Mouse (Mus musculus) lung, embryonic 16.5 days (tissue): ENCODE results near the gene Sntg2. TPM values are rescaled to one million over a fixed set of nuclear protein-coding genes. Genes with fewer than 3 reads are reported as not detected.

Experiments used
- ATAC-seq: fragments of 200-750 bp; cut with Nextera tagmentation; 2 replicates; pipeline ENCODE4 v1.8.0; 2017; ENCODE audit warnings: low read depth, mild to moderate bottlenecking, moderate library complexity
- H3K27ac ChIP-seq: fragments of 300-500 bp; sonication (generic); 2 replicates; pipeline ENCODE4 v1.5.1; 2014; ENCODE audit warnings: mild to moderate bottlenecking, control low read depth, low read length
- H3K27me3 ChIP-seq: fragments of 300-500 bp; sonication (generic); 2 replicates; pipeline ENCODE4 v1.6.1; 2014; ENCODE audit warnings: low read depth, low read length, mixed read lengths; ENCODE audit not compliant: control insufficient read depth, insufficient read depth
- H3K36me3 ChIP-seq: fragments of 300-500 bp; sonication (generic); 2 replicates; pipeline ENCODE4 v1.6.1; 2014; ENCODE audit warnings: low read length; ENCODE audit not compliant: control insufficient read depth, insufficient read depth
- H3K4me1 ChIP-seq: fragments of 300-500 bp; sonication (generic); replicated peaks from 2 replicates; pipeline ENCODE4 v1.6.1; 2014; ENCODE audit warnings: low read length, mixed read lengths; ENCODE audit not compliant: control insufficient read depth, insufficient read depth
- H3K4me2 ChIP-seq: fragments of 300-500 bp; sonication (generic); 2 replicates; pipeline ENCODE4 v1.6.1; 2014; ENCODE audit warnings: low read depth, low read length, control low read depth
- H3K4me3 ChIP-seq: fragments of 300-500 bp; sonication (generic); 2 replicates; pipeline ENCODE4 v1.5.1; 2014; ENCODE audit warnings: mild to moderate bottlenecking, low read length, control low read depth
- H3K9ac ChIP-seq: fragments of 300-500 bp; sonication (generic); 2 replicates; pipeline ENCODE4 v1.6.1; 2014; ENCODE audit warnings: low read length, control low read depth
- H3K9me3 ChIP-seq: fragments of 300-500 bp; sonication (generic); 2 replicates; pipeline ENCODE4 v1.6.1; 2016; ENCODE audit warnings: low read length; ENCODE audit not compliant: control insufficient read depth
- WGBS: fragments of 180-500 bp; shearing (Covaris S2); extraction: QIAGEN DNeasy Blood & Tissue Kit; methylation state at CpG from one replicate; pipeline ENCODE4 v1.1.7; 2014; 5-methylcytosine and 5-hydroxymethylcytosine counted together
- polyA plus RNA-seq: library from polyadenylated mRNA; unstranded; fragments of >200 nt; fragmentation: Nextera tagmentation; extraction: Ambion mirVana; gene quantifications from 2 replicates; pipeline ENCODE4 v1.2.1, GENCODE M21; 2015

The Sntg2 gene
- polyA plus RNA-seq, 1 experiment from 2014 or later, result 11.5 TPM

GRCm38 (mm10) chr12:30362306-30362705 lies 10.9 kb downstream of the Sntg2 start:
- Histone ChIP-seq H3K9me3 (no peaks in the 10 kb centered on the region), H3K4me2 (no peak overlapping the region), H3K27me3 (no peaks in the 10 kb centered on the region), H3K36me3 (no peaks in the 10 kb centered on the region), H3K27ac (no peak overlapping the region), H3K4me3 (no peak overlapping the region), H3K9ac (no peak overlapping the region), H3K4me1 (no peaks in the 10 kb centered on the region)
- 59% methylated on average over 2 of the region's 2 CpGs for WGBS
- ATAC-seq, result no peak

- Histone ChIP-seq H3K27ac (no peak overlapping the region), H3K4me2 (no peak overlapping the region), H3K9ac (no peak overlapping the region), H3K4me3 (no peak overlapping the region), H3K4me1 (no peaks in the 10 kb centered on the region), H3K9me3 (no peaks in the 10 kb centered on the region), H3K36me3 (no peaks in the 10 kb centered on the region), H3K27me3 (no peaks in the 10 kb centered on the region)
- no peak for ATAC-seq
- WGBS, result 33% methylated on average over 6 of the region's 6 CpGs
Measured at GRCm38 (mm10) chr12:30357666-30358065, 15.5 kb downstream of the Sntg2 start.

GRCm38 (mm10) chr12:30352393-30352792 lies 20.8 kb downstream of the Sntg2 start:
- H3K4me1 ChIP-seq, result no peaks in the 10 kb centered on the region
- H3K36me3 ChIP-seq, result no peaks in the 10 kb centered on the region
- H3K27ac ChIP-seq, result no peak overlapping the region
- 55% methylated on average over 2 of the region's 2 CpGs for WGBS
- no peak for ATAC-seq
- H3K27me3 ChIP-seq, result no peaks in the 10 kb centered on the region
- no peak overlapping the region for H3K4me3 ChIP-seq
- H3K9ac ChIP-seq, result no peak overlapping the region
- no peak overlapping the region for H3K4me2 ChIP-seq
- no peaks in the 10 kb centered on the region for H3K9me3 ChIP-seq

- H3K4me2 ChIP-seq, result no peak overlapping the region
- no peak overlapping the region for H3K4me3 ChIP-seq
- H3K36me3 ChIP-seq, result no peaks in the 10 kb centered on the region
- no peak overlapping the region for H3K27ac ChIP-seq
- no peak for ATAC-seq
- H3K9me3 ChIP-seq, result no peaks in the 10 kb centered on the region
- no peaks in the 10 kb centered on the region for H3K4me1 ChIP-seq
- 53% methylated on average over 1 of the region's 1 CpGs for WGBS
- no peaks in the 10 kb centered on the region for H3K27me3 ChIP-seq
- no peak overlapping the region for H3K9ac ChIP-seq
Measured at GRCm38 (mm10) chr12:30348036-30348435, 25.1 kb downstream of the Sntg2 start.

- 79% methylated on average over 4 of the region's 4 CpGs for WGBS
Measured at GRCm38 (mm10) chr12:30347284-30347683, 25.9 kb downstream of the Sntg2 start.

GRCm38 (mm10) chr12:30344806-30345205 lies 28.4 kb downstream of the Sntg2 start:
- H3K27ac ChIP-seq, result no peak overlapping the region
- no peak overlapping the region for H3K4me2 ChIP-seq
- no peak overlapping the region for H3K4me3 ChIP-seq
- H3K4me1 ChIP-seq, result no peaks in the 10 kb centered on the region
- 0 out of 2 replicates have a peak, but pooled peaks have one; percentile 31 for ATAC-seq
- WGBS, result 29% methylated on average over 1 of the region's 1 CpGs
- no peaks in the 10 kb centered on the region for H3K36me3 ChIP-seq
- no peak overlapping the region for H3K9ac ChIP-seq
- no peaks in the 10 kb centered on the region for H3K9me3 ChIP-seq
- no peaks in the 10 kb centered on the region for H3K27me3 ChIP-seq

More at GRCm38 (mm10) chr12:30347284-30347683, 25.9 kb downstream of the Sntg2 start:
- Histone ChIP-seq H3K9me3 (no peaks in the 10 kb centered on the region), H3K27me3 (no peaks in the 10 kb centered on the region), H3K9ac (no peak overlapping the region), H3K27ac (no peak overlapping the region), H3K4me1 (no peaks in the 10 kb centered on the region), H3K36me3 (no peaks in the 10 kb centered on the region), H3K4me2 (no peak overlapping the region), H3K4me3 (no peak overlapping the region)
- ATAC-seq, result no peak

GRCm38 (mm10) chr12:30336301-30336700 lies 36.9 kb downstream of the Sntg2 start:
- Histone ChIP-seq H3K4me3 (no peak overlapping the region), H3K4me1 (no peaks in the 10 kb centered on the region), H3K27ac (no peak overlapping the region), H3K36me3 (no peaks in the 10 kb centered on the region), H3K9ac (no peak overlapping the region), H3K4me2 (no peak overlapping the region), H3K9me3 (no peaks in the 10 kb centered on the region), H3K27me3 (no peaks in the 10 kb centered on the region)
- no peak for ATAC-seq
- 74% methylated on average over 5 of the region's 5 CpGs for WGBS

GRCm38 (mm10) chr12:30334502-30334901 lies 38.7 kb downstream of the Sntg2 start:
- no peaks in the 10 kb centered on the region for H3K36me3 ChIP-seq
- 82% methylated on average over 2 of the region's 2 CpGs for WGBS
- H3K9me3 ChIP-seq, result no peaks in the 10 kb centered on the region
- no peak overlapping the region for H3K4me3 ChIP-seq
- no peak overlapping the region for H3K4me2 ChIP-seq
- no peaks in the 10 kb centered on the region for H3K27me3 ChIP-seq
- H3K27ac ChIP-seq, result no peak overlapping the region
- H3K9ac ChIP-seq, result no peak overlapping the region
- H3K4me1 ChIP-seq, result no peaks in the 10 kb centered on the region
- ATAC-seq, result no peak

- Histone ChIP-seq H3K4me3 (no peak overlapping the region), H3K27me3 (no peaks in the 10 kb centered on the region), H3K36me3 (no peaks in the 10 kb centered on the region), H3K4me1 (no peaks in the 10 kb centered on the region), H3K4me2 (no peak overlapping the region), H3K27ac (no peak overlapping the region), H3K9me3 (no peaks in the 10 kb centered on the region), H3K9ac (no peak overlapping the region)
- ATAC-seq, result peak; percentile 47; the same call in 1 of the 2 replicates
- WGBS, result 34% methylated on average over 2 of the region's 2 CpGs
Measured at GRCm38 (mm10) chr12:30317971-30318370, 55.2 kb downstream of the Sntg2 start.

GRCm38 (mm10) chr12:30313021-30313420 lies 60.2 kb downstream of the Sntg2 start:
- Histone ChIP-seq H3K27me3 (no peaks in the 10 kb centered on the region), H3K4me3 (no peak overlapping the region), H3K9ac (no peak overlapping the region), H3K36me3 (no peaks in the 10 kb centered on the region), H3K4me2 (no peak overlapping the region), H3K9me3 (no peaks in the 10 kb centered on the region), H3K4me1 (peaks cover 2% of the 10 kb centered on the region; the same call in 1 of the 2 replicates), H3K27ac (no peak overlapping the region)
- ATAC-seq, result no peak
